Mouse (Mus musculus) heart, postnatal 0 days (tissue): ENCODE measurements at regions not wholly inside any gene's neighbourhood (a gene's known extent, or its start where the extent isn't known, plus 50 kb on each side); places are given as distances from the start of the nearest gene placed in this dataset.
A peak's percentile ranks its signal among the peaks of the same experiment; 100 is the strongest.

Experiments used
- CTCF ChIP-seq: IDR thresholded peaks from 2 replicates; pipeline ENCODE4 v1.5.1; 2016; ENCODE audit warnings: antibody characterized with exemption, control low read depth, low read depth
- EP300 ChIP-seq: IDR thresholded peaks from 2 replicates; pipeline ENCODE4 v1.6.1; 2016; ENCODE audit warnings: antibody characterized with exemption, low read depth

- peak; percentile 13; the same call in 1 of the 2 replicates for TF ChIP-seq CTCF
- no peak for TF ChIP-seq EP300
Observed at GRCm38 (mm10) chr9:116491227-116491626, 316.1 kb upstream of the Tgfbr2 start.
